Mouse (Mus musculus) megakaryocyte-erythroid progenitor cell, adult 5-6 weeks (primary cell): ENCODE results near the gene Chrd. TPM values are rescaled to one million over a fixed set of nuclear protein-coding genes. Genes with fewer than 3 reads are reported as not detected.
A peak's percentile ranks its signal among the peaks of the same experiment; 100 is the strongest.

Experiments used
- ATAC-seq: replicated peaks from 2 replicates; pipeline ENCODE4 v1.8.0; 2016; ENCODE audit warnings: mild to moderate bottlenecking, inconsistent platforms; ENCODE audit not compliant: severe bottlenecking, poor library complexity, low FRiP score, low TSS enrichment
- total RNA-seq, 2 experiments: library from RNA; stranded (forward) in 1 of 2; stranded (reverse) in 1 of 2; fragments of 200-1000, 215-1000 nt in 1 of 2; fragments of >200 nt in 1 of 2; fragmentation: Nextera tagmentation in 1 of 2; gene quantifications; 2 replicates each; pipeline ENCODE4 v1.2.3; 2014 to 2017

Chrd gene
- total RNA-seq (2014; fragmentation: Nextera tagmentation) (not detected in 2 replicates), total RNA-seq (2017) (not detected in 2 replicates)

GRCm38 (mm10) chr16:20732925-20733730, at the start of gene Chrd:
Gene Chrd (plus strand): TSS chr16:20733127.
- ATAC-seq, result 0 out of 2 replicates have a peak, but pooled peaks have one; percentile 30

GRCm38 (mm10) chr16:20690774-20691173, 42.2 kb upstream of the Chrd start:
- peak; percentile 42 for ATAC-seq

GRCm38 (mm10) chr16:20691617-20692016, 41.3 kb upstream of the Chrd start:
- ATAC-seq, result no peak

GRCm38 (mm10) chr16:20692241-20692965, 40.5 kb upstream of the Chrd start:
- ATAC-seq, result no peak

DNA sequence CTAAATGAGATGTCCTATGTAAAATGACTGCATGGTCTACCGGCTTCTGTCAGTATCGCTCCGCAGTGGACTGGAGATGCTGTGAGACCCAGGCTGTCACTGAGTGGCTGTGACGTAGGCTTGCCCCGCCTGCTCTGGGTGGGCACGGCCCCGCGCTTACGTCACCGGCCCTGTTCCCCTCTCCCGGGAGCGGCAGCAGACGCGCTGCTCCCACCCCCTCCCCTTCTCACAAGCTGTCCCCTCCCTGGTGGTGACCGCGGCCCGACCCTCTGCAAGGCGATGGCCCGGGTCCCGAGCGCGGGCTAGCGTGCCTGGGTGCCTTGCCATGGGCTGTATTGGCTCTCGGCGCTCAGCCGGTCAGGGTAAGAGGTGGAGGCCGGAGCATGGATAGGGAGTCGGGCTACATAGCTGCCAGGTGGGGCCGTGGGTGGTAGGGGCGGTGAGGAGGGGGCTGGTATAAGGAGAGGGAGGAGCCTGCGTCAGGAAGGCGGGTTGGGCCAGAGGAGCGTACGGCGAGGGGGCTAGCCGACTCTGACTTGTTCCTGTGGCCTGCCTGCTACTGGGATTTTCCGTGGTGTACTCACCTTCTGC, 39.7 kb upstream of the Chrd start, which contains the start of gene Fam131a:
Fam131a (plus strand) TSS at position 131 of the 591 bp plus-strand sequence.
- peak; percentile 82 for ATAC-seq

DNA sequence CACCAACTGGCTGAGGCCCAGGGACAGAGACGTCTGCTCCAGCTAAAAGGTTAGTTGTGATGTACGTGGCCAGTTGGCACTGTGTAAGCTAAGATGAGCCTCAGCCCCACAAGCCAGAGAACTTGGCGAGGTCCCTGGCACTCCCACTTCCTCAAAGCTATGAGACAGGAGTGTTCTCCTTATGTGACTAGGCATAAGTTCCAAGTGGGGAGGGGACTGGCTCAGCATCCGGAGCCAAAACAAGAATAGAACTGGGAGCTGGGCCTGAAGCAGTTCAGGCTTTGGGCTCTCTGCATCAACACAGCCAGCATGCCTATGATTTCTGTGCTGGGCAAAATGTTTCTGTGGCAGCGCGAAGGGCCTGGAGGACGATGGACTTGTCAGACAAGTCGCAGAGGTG, 38.1 kb upstream of the Chrd start:
- ATAC-seq, result no peak

DNA sequence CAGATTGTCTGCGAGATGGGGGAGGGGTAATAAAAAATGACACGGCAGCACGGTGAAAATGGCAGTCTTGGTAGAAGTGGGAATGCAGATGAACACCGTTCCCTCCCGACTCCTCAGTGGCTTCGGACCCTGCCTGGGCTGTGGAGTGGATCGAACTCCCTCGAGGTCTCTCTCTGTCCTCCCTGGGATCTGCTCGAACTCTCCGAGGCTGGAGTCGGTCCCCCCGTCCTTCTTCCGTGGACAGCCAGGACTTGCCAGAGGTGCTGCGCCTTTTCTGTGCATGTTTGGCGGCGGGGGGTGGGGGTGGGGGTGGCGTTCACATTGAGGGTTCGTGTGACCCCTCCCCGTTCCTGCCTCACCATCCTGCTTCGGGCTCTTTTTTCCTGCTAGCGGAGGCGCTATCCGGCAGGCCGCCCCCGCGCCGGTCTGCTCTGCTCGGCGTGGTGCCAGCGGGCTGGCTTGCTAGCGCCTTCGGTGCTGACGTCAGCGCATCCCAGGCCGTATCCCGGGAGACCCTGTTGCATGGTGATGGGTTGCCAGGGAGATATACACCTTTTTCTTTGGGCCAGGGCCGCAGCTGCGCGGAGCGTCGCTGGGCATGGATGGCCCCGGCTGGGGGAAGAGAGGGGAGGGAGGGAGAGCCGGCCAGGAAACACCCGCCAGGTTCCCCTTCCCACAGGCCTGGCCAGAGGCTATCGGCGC, 37.2 kb upstream of the Chrd start:
- no peak for ATAC-seq

DNA sequence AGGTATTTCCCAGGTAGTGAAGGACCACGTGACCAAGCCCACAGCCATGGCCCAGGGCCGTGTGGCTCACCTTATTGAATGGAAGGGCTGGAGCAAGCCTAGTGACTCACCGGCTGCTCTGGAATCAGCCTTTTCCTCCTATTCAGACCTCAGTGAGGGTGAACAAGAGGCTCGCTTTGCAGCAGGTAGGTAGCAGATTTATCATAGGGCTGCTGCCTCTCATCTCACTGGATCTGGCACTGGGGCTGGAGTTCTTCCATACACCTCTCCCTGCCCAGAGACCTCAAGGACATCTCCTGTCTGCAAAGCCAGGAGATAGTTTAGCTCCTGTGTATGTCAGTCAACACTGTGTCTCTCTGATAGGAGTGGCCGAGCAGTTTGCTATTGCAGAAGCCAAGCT, 33.7 kb upstream of the Chrd start:
- ATAC-seq, result no peak

GRCm38 (mm10) chr16:20700036-20700435, 32.9 kb upstream of the Chrd start:
- ATAC-seq, result no peak

GRCm38 (mm10) chr16:20701316-20701715, 31.6 kb upstream of the Chrd start:
- ATAC-seq, result no peak

- ATAC-seq, result no peak
Measured at GRCm38 (mm10) chr16:20701729-20702521, 31.0 kb upstream of the Chrd start.

DNA sequence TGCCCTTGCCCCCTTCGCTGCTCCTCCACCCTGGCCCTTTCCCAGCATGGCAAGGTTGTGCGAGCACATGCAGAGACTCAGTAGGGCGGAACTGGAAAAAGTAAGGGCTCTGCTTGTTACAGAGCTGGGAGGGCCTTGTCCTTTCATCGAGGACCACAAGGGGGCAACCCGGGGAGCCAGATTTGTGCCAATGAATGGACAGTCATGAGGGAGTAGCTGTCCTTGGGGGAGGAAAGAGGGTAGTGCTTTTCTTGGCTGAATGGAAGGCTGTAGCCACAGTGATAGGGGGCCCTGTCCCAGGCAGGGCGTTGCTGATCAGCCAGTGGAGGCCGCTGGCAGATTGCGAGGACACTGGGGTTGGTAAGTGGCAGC, 30.4 kb upstream of the Chrd start:
- ATAC-seq, result peak; percentile 79

- ATAC-seq, result no peak
Measured at GRCm38 (mm10) chr16:20703071-20703470, 29.9 kb upstream of the Chrd start.

- 0 out of 2 replicates have a peak, but pooled peaks have one; percentile 29 for ATAC-seq
Measured at GRCm38 (mm10) chr16:20703699-20704400, 29.1 kb upstream of the Chrd start.

GRCm38 (mm10) chr16:20705786-20706185, 27.1 kb upstream of the Chrd start:
- ATAC-seq, result no peak

GRCm38 (mm10) chr16:20706407-20707055, 26.4 kb upstream of the Chrd start:
- ATAC-seq, result no peak

DNA sequence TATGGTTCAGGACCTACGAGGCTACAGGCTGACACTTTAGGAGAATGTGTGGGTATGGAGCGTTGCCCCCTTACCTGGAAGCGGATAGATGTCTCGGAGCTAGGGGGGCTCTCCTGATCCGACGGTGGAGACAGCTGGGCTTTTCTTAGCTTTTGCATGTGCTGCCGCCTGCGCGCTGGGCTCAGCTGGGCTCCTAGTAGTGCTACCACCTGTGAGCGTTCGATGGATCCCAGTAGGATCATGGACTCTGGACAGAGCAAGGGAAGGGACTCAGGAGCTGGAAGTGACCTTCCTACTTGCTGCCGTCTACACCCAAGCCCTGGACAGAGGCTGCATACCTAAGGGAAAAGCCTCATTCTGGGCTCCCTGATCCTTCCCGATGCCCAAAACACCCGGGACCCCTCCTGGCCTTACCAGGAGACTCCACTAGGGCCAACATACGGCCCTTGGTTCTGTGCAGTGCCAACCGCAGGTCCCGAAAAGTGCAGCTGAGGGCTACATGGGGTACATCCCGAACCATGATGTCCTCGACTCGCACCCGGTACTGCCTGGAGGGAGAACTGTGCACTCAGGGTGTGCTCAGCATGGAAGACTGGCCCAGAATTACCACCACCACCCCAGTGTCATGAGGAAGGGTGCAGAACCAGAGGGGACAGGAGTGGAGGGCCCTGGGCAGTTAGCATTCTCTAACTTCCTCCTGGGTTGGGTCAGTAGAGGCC, 24.5 kb upstream of the Chrd start:
- ATAC-seq, result no peak
